Mouse (Mus musculus) E14TG2a.4 (cell line): ENCODE measurements around the gene Ppara.

Experiments used
- CTCF ChIP-seq: conservative IDR thresholded peaks from 2 replicates; pipeline ENCODE4 v1.5.1; 2014; ENCODE audit warnings: low read length
- NANOG ChIP-seq: IDR thresholded peaks from 2 replicates; pipeline ENCODE4 v1.6.1; 2014; ENCODE audit warnings: borderline replicate concordance, low read length, mixed read lengths
- POU5F1 ChIP-seq: IDR thresholded peaks from 2 replicates; pipeline ENCODE4 v1.6.1; 2014; ENCODE audit warnings: low read length, borderline replicate concordance

GRCm38 (mm10) chr15:85731885-85732603, 2.7 kb upstream of the Ppara start:
- TF ChIP-seq CTCF, result no peak
- no peak for TF ChIP-seq POU5F1
- no peak for TF ChIP-seq NANOG
